Mouse (Mus musculus): ENCODE measurements around the gene Trabd2b. TPM values are rescaled to one million over a fixed set of nuclear protein-coding genes. Genes with fewer than 3 reads are reported as not detected.

Gene Trabd2b
- total and polyA plus RNA-seq, 3 experiments: 29.1 to 69.8 (median 60.1) TPM

DNA sequence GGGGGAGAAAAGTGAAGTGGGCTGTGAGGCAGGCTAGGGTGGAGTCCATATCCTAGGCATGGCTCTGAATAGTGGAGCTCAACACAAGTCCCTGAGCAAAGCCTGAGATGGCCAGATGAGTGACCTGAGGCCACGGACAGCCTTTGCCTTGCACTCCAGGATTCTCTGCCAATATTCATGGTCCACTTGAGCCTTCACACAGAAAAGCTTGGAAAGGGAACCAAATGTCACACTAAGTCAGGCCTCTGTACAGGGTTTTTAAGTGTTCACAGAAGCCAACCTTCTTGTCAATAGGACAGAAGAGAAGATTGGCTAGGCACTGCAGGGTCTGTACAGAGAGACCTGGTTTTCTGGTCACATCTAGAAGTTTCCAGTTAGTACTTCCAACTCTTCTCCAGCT lies 134.7 kb downstream of the Trabd2b start:
- H3K4me1 ChIP-seq (ENCODE audit: control insufficient read depth, insufficient read depth, low read length): peaks cover 3% of the 10 kb centered on the region; the same call in 1 of the 2 replicates
- no peaks in the 10 kb centered on the region for H3K27me3 ChIP-seq (ENCODE audit: control insufficient read depth, insufficient read depth, low read length)
- DNase-seq: peak in 1 of 2 experiments; percentile 20
- no peak overlapping the region for H3K27ac ChIP-seq
- no peak for TF ChIP-seq POLR2A (IDR thresholded peaks at IDR 0.05; ENCODE audit: insufficient read depth, low read depth, low read length)
- TF ChIP-seq CTCF (IDR thresholded peaks at IDR 0.05): no peak
- TF ChIP-seq EP300 (IDR thresholded peaks at IDR 0.05; ENCODE audit: insufficient read depth, low read depth, low read length): no peak
- intact Hi-C loops (cut with DNase I): no loop called here
- H3K9ac ChIP-seq (ENCODE audit: low read depth, low read length): no peak overlapping the region
- 50% methylated on average over 1 of the region's 1 CpGs for WGBS
- H3K36me3 ChIP-seq (ENCODE audit: control insufficient read depth, insufficient read depth, low read length): peaks cover 2% of the 10 kb centered on the region; the same call in 1 of the 2 replicates
- no peaks in the 10 kb centered on the region for H3K79me2 ChIP-seq (replicated peaks; ENCODE audit: control insufficient read depth, insufficient read depth, low read length)
- H3K4me3 ChIP-seq: no peak overlapping the region

GRCm38 (mm10) chr4:114542136-114542535 lies 135.6 kb downstream of the Trabd2b start:
- peak in 1 of 2 experiments; percentile 13 for DNase-seq
- peaks cover 3% of the 10 kb centered on the region for H3K4me1 ChIP-seq (ENCODE audit: control insufficient read depth, insufficient read depth, low read length)
- intact Hi-C loops (cut with DNase I): no loop called here
- 71% methylated on average over 4 of the region's 4 CpGs for WGBS
- TF ChIP-seq POLR2A (IDR thresholded peaks at IDR 0.05; ENCODE audit: insufficient read depth, low read depth, low read length) (no peak), EP300 (IDR thresholded peaks at IDR 0.05; ENCODE audit: insufficient read depth, low read depth, low read length) (no peak), CTCF (IDR thresholded peaks at IDR 0.05) (no peak)
- H3K27me3 ChIP-seq (ENCODE audit: control insufficient read depth, insufficient read depth, low read length): no peaks in the 10 kb centered on the region
- no peak overlapping the region for H3K9ac ChIP-seq (ENCODE audit: low read depth, low read length)
- H3K4me3 ChIP-seq: no peak overlapping the region
- peaks cover 2% of the 10 kb centered on the region for H3K36me3 ChIP-seq (ENCODE audit: control insufficient read depth, insufficient read depth, low read length)
- H3K27ac ChIP-seq: no peak overlapping the region
- H3K79me2 ChIP-seq (replicated peaks; ENCODE audit: control insufficient read depth, insufficient read depth, low read length): no peaks in the 10 kb centered on the region

DNA sequence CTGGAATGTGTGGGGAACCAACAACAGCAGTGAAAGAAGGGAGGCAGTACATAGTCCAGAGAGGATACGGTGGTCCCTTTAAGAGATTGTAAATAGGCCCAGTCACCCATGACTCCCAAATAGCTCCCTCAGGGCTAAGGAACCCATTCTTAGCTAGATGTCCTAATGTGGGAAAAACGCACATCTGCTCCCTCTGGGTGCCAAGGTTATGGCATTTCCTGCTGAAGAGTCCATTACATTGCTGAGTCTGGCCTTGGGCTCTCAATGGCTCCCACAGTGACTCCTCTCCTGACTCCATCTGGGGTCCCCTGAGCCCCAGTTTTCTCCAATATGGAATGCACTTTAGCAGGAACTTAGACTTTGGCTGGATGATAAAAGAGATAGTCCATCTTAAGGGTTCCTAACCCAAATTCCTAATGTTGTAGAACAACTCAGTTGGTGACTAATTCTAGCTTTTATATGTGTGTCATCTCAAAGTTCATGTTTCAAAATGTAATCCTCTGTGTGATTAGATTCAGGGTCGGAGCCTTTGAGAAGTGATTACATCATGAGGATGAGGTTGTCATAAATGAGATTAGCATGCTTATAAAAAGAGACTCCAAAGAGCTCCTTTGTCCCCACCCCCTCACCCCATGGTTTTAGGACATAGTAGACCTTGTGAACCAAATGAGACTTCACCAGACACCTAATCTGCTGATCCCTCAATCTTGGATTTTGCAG lies 139.1 kb downstream of the Trabd2b start:
- H3K27ac ChIP-seq: no peak overlapping the region
- intact Hi-C loops (cut with DNase I): no loop called here
- 64% methylated on average over 3 of the region's 3 CpGs for WGBS
- H3K36me3 ChIP-seq (ENCODE audit: control insufficient read depth, insufficient read depth, low read length): peaks cover 6% of the 10 kb centered on the region
- H3K9ac ChIP-seq (ENCODE audit: low read depth, low read length): no peak overlapping the region
- H3K4me1 ChIP-seq (ENCODE audit: control insufficient read depth, insufficient read depth, low read length): peaks cover 9% of the 10 kb centered on the region
- H3K4me3 ChIP-seq: no peak overlapping the region
- peak in 1 of 2 experiments; percentile 10 for DNase-seq
- TF ChIP-seq POLR2A (IDR thresholded peaks at IDR 0.05; ENCODE audit: insufficient read depth, low read depth, low read length) (no peak), EP300 (IDR thresholded peaks at IDR 0.05; ENCODE audit: insufficient read depth, low read depth, low read length) (no peak)
- H3K79me2 ChIP-seq (replicated peaks; ENCODE audit: control insufficient read depth, insufficient read depth, low read length): no peaks in the 10 kb centered on the region
- no peaks in the 10 kb centered on the region for H3K27me3 ChIP-seq (ENCODE audit: control insufficient read depth, insufficient read depth, low read length)

DNA sequence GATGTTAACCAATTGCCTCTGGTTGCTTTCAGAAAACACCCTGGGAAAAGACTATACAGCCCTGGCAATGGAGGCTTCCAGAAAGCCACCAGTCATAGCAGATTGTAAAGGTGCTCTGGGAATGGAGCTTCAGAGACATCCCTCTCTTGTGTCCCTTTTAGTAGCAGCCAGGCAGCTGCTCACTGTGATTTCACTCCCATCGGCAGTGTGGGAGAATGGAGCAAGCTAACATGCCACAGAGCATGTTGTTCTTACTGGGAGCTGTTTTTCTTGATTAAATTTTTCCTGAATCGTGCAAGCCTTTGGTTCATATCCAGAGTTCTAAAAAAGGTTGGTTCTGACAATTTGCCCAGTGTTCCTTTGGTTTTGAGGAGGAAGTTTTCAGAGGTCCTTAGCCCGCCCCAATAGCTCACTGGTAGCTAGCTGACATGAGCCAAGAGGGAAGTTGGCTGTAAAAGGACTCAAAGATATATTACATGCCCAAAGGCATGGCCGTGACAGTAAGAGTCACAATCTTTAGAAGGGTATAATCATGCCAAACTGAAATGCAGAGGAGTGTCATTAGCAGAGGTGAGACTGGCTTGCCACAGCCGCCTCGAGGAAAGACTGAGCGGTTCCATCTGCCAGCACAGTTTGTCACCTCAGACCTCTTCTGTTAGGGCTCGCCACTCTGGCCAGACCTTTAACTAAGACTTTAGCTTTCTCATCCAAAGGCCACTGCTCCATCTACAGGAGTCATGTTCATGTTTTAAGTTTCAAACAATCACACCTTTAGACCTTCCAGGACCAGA lies 141.3 kb downstream of the Trabd2b start:
- Histone ChIP-seq H3K4me3 (no peak overlapping the region), H3K9ac (ENCODE audit: low read depth, low read length) (no peak overlapping the region), H3K4me1 (ENCODE audit: control insufficient read depth, insufficient read depth, low read length) (peaks cover 6% of the 10 kb centered on the region), H3K79me2 (replicated peaks; ENCODE audit: control insufficient read depth, insufficient read depth, low read length) (no peaks in the 10 kb centered on the region), H3K27me3 (ENCODE audit: control insufficient read depth, insufficient read depth, low read length) (no peaks in the 10 kb centered on the region), H3K36me3 (ENCODE audit: control insufficient read depth, insufficient read depth, low read length) (peaks cover 4% of the 10 kb centered on the region), H3K27ac (peak overlapping the region; percentile 0; the same call in 1 of the 2 replicates)
- intact Hi-C loops (cut with DNase I): no loop called here
- TF ChIP-seq EP300 (IDR thresholded peaks at IDR 0.05; ENCODE audit: insufficient read depth, low read depth, low read length): no peak
- no peak for TF ChIP-seq CTCF (IDR thresholded peaks at IDR 0.05)
- no peak for TF ChIP-seq POLR2A (IDR thresholded peaks at IDR 0.05; ENCODE audit: insufficient read depth, low read depth, low read length)
- 45% methylated on average over 8 of the region's 8 CpGs for WGBS
- peak in 1 of 2 experiments; percentile 18 for DNase-seq

DNA sequence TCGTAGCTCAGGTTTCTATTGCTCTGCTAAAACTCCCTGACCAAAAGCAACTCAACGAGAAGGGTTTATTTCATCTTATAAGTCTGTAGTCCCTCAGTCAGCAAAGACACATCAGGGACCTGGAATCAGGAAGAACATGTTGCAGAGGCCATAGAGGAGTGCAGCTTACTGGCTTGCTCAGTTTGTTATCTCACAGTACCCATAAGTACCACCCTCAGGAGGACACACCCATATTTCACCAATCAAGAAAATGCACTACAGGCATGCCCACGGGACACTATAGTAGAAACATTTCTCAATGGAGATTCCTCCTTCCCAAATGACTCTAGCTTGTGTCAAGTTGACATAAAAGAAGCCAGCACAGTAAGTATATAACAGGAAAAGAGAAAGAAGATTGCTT lies 143.0 kb downstream of the Trabd2b start:
- peaks cover 4% of the 10 kb centered on the region for H3K36me3 ChIP-seq (ENCODE audit: control insufficient read depth, insufficient read depth, low read length)
- DNase-seq: peak in 1 of 2 experiments; percentile 3
- H3K9ac ChIP-seq (ENCODE audit: low read depth, low read length): no peak overlapping the region
- H3K79me2 ChIP-seq (replicated peaks; ENCODE audit: control insufficient read depth, insufficient read depth, low read length): no peaks in the 10 kb centered on the region
- intact Hi-C loops (cut with DNase I): no loop called here
- H3K27me3 ChIP-seq (ENCODE audit: control insufficient read depth, insufficient read depth, low read length): no peaks in the 10 kb centered on the region
- H3K4me1 ChIP-seq (ENCODE audit: control insufficient read depth, insufficient read depth, low read length): peaks cover 6% of the 10 kb centered on the region
- 85% methylated on average over 3 of the region's 3 CpGs for WGBS
- no peak for TF ChIP-seq CTCF (IDR thresholded peaks at IDR 0.05)
- TF ChIP-seq POLR2A (IDR thresholded peaks at IDR 0.05; ENCODE audit: insufficient read depth, low read depth, low read length): no peak
- TF ChIP-seq EP300 (IDR thresholded peaks at IDR 0.05; ENCODE audit: insufficient read depth, low read depth, low read length): no peak
- H3K27ac ChIP-seq: no peak overlapping the region
- H3K4me3 ChIP-seq: no peak overlapping the region

Data from heart, adult 2 months (tissue).